ENCODE assay signal across 9 mouse cellular contexts in the genomic region with DNA sequence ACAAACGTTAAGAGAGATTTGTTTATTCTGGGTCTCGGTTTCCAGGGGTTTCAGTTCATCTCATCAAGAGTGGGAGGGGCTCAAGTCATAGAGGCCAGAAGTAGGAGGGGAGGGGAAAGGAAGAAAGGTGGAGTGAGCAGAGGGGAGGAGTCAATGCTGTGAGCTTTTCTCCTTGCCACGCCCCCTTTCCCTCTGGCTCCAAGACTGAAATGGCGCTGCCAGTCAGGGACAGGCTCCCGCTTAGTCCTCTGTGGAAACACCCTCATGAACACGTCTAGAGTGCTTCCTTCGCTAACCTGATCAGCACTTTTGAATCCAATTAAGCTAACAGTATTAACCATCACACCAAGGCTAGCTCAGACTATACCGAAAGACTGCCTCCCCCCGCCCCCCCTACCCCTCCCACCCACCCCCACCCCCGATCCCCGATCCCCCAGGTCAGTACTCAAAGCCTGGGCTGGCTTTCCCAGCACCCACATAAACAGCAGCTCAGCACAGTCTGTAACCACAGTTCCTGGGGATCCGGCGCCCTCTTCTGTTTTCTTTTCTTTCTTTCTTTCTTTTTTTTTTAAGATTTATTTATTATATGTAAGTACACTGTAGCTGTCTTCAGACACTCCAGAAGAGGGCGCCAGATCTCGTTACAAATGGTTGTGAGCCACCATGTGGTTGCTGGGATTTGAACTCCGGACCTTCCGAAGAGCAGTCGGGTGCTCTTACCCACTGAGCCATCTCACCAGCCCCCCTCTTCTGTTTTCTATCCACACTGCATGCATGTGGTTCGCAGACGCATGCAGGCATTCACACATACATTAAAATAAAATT.
DNase-seq lines count a peak whose midpoint lies in the region; ATAC-seq and TF ChIP-seq lines count a peak whose summit lies in the region.
"Had no signal": no experiment of that assay in that cellular context is flagged by ENCODE, and none has a peak within 500 bp of the region (broad histone marks: within the 10 kb centered on the region; RNA-seq: fewer than 3 reads in every experiment).

No protein-coding gene starts in this region.

- no peaks in the 10 kb centered on the region for H3K4me1 ChIP-seq in heart, embryonic 11.5 days (ENCODE audit: control insufficient read depth, insufficient read depth, low read length)
- no peaks in the 10 kb centered on the region for H3K4me1 ChIP-seq in ES-Bruce4 (ENCODE audit: control insufficient read depth, insufficient read depth, low read length)
- H3K4me1 ChIP-seq in forebrain, postnatal 0 days (ENCODE audit: insufficient read depth) = no peaks in the 10 kb centered on the region

- no peak overlapping the region for H3K4me3 ChIP-seq in heart, embryonic 11.5 days (ENCODE audit: low read depth, low read length)
- peak overlapping the region; percentile 45 for H3K4me3 ChIP-seq in ES-Bruce4 (ENCODE audit: low read depth, low read length)
- no peak overlapping the region for H3K4me3 ChIP-seq in forebrain, postnatal 0 days (ENCODE audit: low read depth, low read length)

- no peak for TF ChIP-seq EP300 in ES-Bruce4 (IDR thresholded peaks at IDR 0.05; ENCODE audit: insufficient read depth, low read depth, low read length)

- ATAC-seq in heart, embryonic 11.5 days (replicated peaks; ENCODE audit: insufficient number of reproducible peaks, low FRiP score, low TSS enrichment) = no peak; the same call in 1 of the 2 replicates
- ATAC-seq in forebrain, postnatal 0 days = peak; percentile 8; the same call in 1 of the 2 replicates

- peaks cover 12% of the 10 kb centered on the region for H3K27me3 ChIP-seq in heart, embryonic 11.5 days (ENCODE audit: control insufficient read depth, insufficient read depth, low read length)
- no peaks in the 10 kb centered on the region for H3K27me3 ChIP-seq in ES-Bruce4 (ENCODE audit: control insufficient read depth, insufficient read depth, low read length, poor library complexity, severe bottlenecking)
- H3K27me3 ChIP-seq in forebrain, postnatal 0 days (ENCODE audit: insufficient read depth, low read length) = no peaks in the 10 kb centered on the region

- no peaks in the 10 kb centered on the region for H3K36me3 ChIP-seq in heart, embryonic 11.5 days (ENCODE audit: control insufficient read depth, insufficient read depth, low read length)
- no peaks in the 10 kb centered on the region for H3K36me3 ChIP-seq in ES-Bruce4 (ENCODE audit: control insufficient read depth, insufficient read depth, low read length, poor library complexity, severe bottlenecking)
- H3K36me3 ChIP-seq in forebrain, postnatal 0 days (ENCODE audit: insufficient read depth) = no peaks in the 10 kb centered on the region

- TF ChIP-seq CTCF in ES-Bruce4 (IDR thresholded peaks at IDR 0.05; ENCODE audit: low read depth, low read length) = peak; percentile 0
- TF ChIP-seq CTCF in forebrain, postnatal 0 days (IDR thresholded peaks at IDR 0.05; ENCODE audit: low read depth) = peak; percentile 32; the same call in 1 of the 2 replicates

- DNase-seq in heart, postnatal 25 days (ENCODE audit: low spot score) = no peak
- DNase-seq in forebrain, postnatal 0 days = no peak
- DNase-seq in lung, postnatal 14 days = peak; percentile 24
- DNase-seq in spleen, postnatal 4 days (ENCODE audit: low spot score in 2 of 2) = no peak
- no peak for DNase-seq in adrenal gland, postnatal 4 days (ENCODE audit: low spot score in 2 of 2)
- DNase-seq in thymus, postnatal 10 days (ENCODE audit: low spot score in 2 of 2) = no peak
- DNase-seq: right cerebral cortex, postnatal 25 days had no signal

- H3K9ac ChIP-seq in heart, embryonic 11.5 days (ENCODE audit: low read depth, low read length) = no peak overlapping the region
- peak overlapping the region; percentile 59; the same call in 1 of the 2 replicates for H3K9ac ChIP-seq in ES-Bruce4 (ENCODE audit: low read depth, poor library complexity, severe bottlenecking)
- H3K9ac ChIP-seq in forebrain, postnatal 0 days = no peak overlapping the region

- intact Hi-C loops in heart, postnatal 25 days (cut with DNase I) = no loop called here

- WGBS in heart, embryonic 11.5 days (ENCODE audit: insufficient replicate concordance) = 34% methylated on average over 20 of the region's 20 CpGs
- WGBS in forebrain, postnatal 0 days = 33% methylated on average over 20 of the region's 20 CpGs

- H3K4me2 ChIP-seq in heart, embryonic 11.5 days = peak overlapping the region; percentile 34
- no peak overlapping the region for H3K4me2 ChIP-seq in forebrain, postnatal 0 days (ENCODE audit: low read depth)

- no peak overlapping the region for H3K27ac ChIP-seq in heart, embryonic 11.5 days (ENCODE audit: low read depth, low read length)
- no peak overlapping the region for H3K27ac ChIP-seq in ES-Bruce4 (ENCODE audit: insufficient read depth, low read length)
- no peak overlapping the region for H3K27ac ChIP-seq in forebrain, postnatal 0 days (ENCODE audit: low read depth, low read length)

- peak; percentile 66 for TF ChIP-seq POLR2A in ES-Bruce4 (IDR thresholded peaks at IDR 0.05; ENCODE audit: insufficient read depth, low read length)

- H3K9me3 ChIP-seq in heart, embryonic 11.5 days (replicated peaks; ENCODE audit: control insufficient read depth, low read length) = no peaks in the 10 kb centered on the region
- no peaks in the 10 kb centered on the region for H3K9me3 ChIP-seq in ES-Bruce4 (replicated peaks; ENCODE audit: control insufficient read depth, insufficient read depth, low read length, poor library complexity, severe bottlenecking)
- H3K9me3 ChIP-seq in forebrain, postnatal 0 days (ENCODE audit: low read length) = no peaks in the 10 kb centered on the region
